Mouse (Mus musculus): ENCODE data around the gene Slc6a9.

- TF ChIP-seq CTCF (IDR thresholded peaks at IDR 0.05; ENCODE audit: borderline replicate concordance, insufficient read depth, low read depth, low read length) (no peak), POLR2A (IDR thresholded peaks at IDR 0.05; ENCODE audit: borderline replicate concordance, insufficient read depth, low read length) (no peak)
Measured at GRCm38 (mm10) chr4:117860570-117860969, 26.3 kb downstream of the Slc6a9 start.
